Mouse (Mus musculus) cerebellum, adult 2 months (tissue): ENCODE measurements around the gene Pard3b. TPM values are rescaled to one million over a fixed set of nuclear protein-coding genes. Genes with fewer than 3 reads are reported as not detected.

Experiments
- DNase-seq, 2 experiments: peaks; one replicate each; pipeline ENCODE4 v3.0.0; 2021
- H3K27ac ChIP-seq: fragments of 200-500 bp; 2 replicates; pipeline ENCODE4 v1.5.1; 2012; ENCODE audit warnings: low read length, control low read depth, inconsistent platforms; ENCODE audit not compliant: insufficient read depth
- H3K27me3 ChIP-seq: fragments of 200-500 bp; 2 replicates; pipeline ENCODE4 v1.6.1; 2012; ENCODE audit warnings: inconsistent platforms, mild to moderate bottlenecking, low read length, moderate library complexity; ENCODE audit not compliant: control insufficient read depth, insufficient read depth
- H3K4me1 ChIP-seq: fragments of 200-500 bp; 2 replicates; pipeline ENCODE4 v1.6.1; 2011; ENCODE audit warnings: low read length; ENCODE audit not compliant: control insufficient read depth, insufficient read depth
- H3K4me3 ChIP-seq: fragments of 200-500 bp; replicated peaks from 2 replicates; pipeline ENCODE3; 2011; ENCODE audit warnings: mild to moderate bottlenecking, low read depth, low read length, control low read depth; ENCODE audit not compliant: insufficient read depth
- CTCF ChIP-seq: fragments of 200-500 bp; IDR thresholded peaks from 2 replicates; pipeline ENCODE4 v1.5.1; 2011; ENCODE audit warnings: low read depth, mild to moderate bottlenecking, control low read depth, low read length, moderate library complexity, borderline replicate concordance; ENCODE audit not compliant: insufficient read depth
- POLR2A ChIP-seq: fragments of 200-500 bp; IDR thresholded peaks from 2 replicates; pipeline ENCODE4 v1.6.1; 2011; ENCODE audit warnings: low read length, control low read depth, borderline replicate concordance; ENCODE audit not compliant: insufficient read depth
- whole genome bisulfite sequencing: fragments of 180-500 bp; shearing (Covaris S2); methylation state at CpG from one replicate; pipeline ENCODE4 v1.1.7; 2018; 5-methylcytosine and 5-hydroxymethylcytosine counted together
- polyA plus RNA-seq: library from polyadenylated mRNA; depleted of rRNA; stranded (reverse); fragments of >200 nt; gene quantifications from 2 replicates; pipeline ENCODE4 v1.2.3, GENCODE M21; 2012

Gene Pard3b
- polyA plus RNA-seq, 1 experiment = 1.3 TPM

GRCm38 (mm10) chr1:62625819-62626505 lies 987.3 kb downstream of the Pard3b start:
- DNase-seq = no peak
- WGBS = 96% methylated on average over 10 of the region's 10 CpGs

GRCm38 (mm10) chr1:62629952-62630351 lies 991.3 kb downstream of the Pard3b start:
- 44% methylated on average over 1 of the region's 1 CpGs for WGBS
- H3K4me1 ChIP-seq = no peaks in the 10 kb centered on the region
- no peak overlapping the region for H3K4me3 ChIP-seq
- no peaks in the 10 kb centered on the region for H3K27me3 ChIP-seq
- TF ChIP-seq POLR2A (no peak), CTCF (no peak)
- H3K27ac ChIP-seq = no peak overlapping the region
- no peak for DNase-seq

More at GRCm38 (mm10) chr1:62625819-62626505, 987.3 kb downstream of the Pard3b start:
- Histone ChIP-seq H3K4me1 (no peaks in the 10 kb centered on the region), H3K27me3 (no peaks in the 10 kb centered on the region), H3K4me3 (no peak overlapping the region), H3K27ac (no peak overlapping the region)
- TF ChIP-seq POLR2A (no peak), CTCF (no peak)

DNA sequence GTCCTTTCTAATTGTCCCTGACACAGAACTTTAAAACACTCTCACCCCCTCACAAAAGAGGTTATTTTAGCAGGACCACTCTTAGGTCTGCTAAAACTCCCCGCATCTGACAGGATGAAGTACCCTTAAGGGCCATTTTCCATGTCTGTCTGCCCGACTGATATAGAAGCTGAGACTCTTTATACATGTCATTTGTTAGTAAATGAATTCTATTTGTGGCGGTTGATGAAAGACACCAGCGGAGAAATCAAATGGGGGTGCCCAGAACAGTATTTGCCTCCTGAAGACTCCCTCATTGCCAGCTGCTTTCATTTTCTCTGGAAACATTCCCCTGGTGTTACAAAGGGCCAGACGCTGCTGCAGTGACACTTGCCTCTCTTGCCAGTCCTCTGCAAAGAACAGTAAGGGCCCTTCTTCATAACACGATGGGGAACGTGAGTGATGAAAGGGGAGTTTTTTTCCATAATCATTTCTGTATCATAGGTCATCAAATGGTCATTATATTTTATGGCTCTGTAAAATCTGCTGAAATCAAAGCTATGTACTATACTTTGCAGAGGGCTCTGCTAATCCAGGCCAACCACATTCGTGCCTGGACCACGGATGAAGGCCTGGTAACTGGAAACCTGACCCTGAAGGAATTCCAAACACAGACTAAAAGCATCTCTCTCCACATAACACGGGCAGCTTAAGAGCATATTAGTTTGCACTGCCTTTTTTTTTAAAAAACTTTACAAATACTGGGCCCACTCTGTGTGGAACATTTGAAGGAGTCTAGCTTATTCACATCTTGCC lies 993.1 kb downstream of the Pard3b start:
- TF ChIP-seq CTCF (no peak), POLR2A (no peak)
- H3K27ac ChIP-seq = no peak overlapping the region
- H3K4me3 ChIP-seq = no peak overlapping the region
- WGBS = 75% methylated on average over 10 of the region's 10 CpGs
- H3K27me3 ChIP-seq = no peaks in the 10 kb centered on the region
- no peaks in the 10 kb centered on the region for H3K4me1 ChIP-seq
- DNase-seq = no peak

DNA sequence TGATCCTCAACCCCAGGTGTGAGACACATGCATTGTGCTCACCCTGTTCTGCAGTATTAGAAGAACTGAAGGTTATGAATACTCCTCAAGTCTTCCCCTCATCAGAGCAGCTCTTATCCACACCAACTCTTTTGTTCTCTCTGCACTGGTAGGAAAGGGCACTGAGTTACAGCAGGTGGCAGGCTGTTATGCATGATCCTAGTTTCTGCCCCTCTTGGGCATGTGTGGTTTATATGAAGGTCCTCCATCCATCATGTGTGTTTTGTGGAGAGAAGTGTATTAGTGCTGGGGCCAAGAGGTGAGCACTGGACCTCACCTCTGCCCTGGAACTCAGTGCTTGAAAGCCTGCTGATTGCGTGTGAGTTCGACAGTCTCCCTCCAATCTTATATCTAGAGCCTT lies 994.3 kb downstream of the Pard3b start:
- 94% methylated on average over 2 of the region's 2 CpGs for WGBS
- DNase-seq = no peak
- Histone ChIP-seq H3K27ac (no peak overlapping the region), H3K27me3 (no peaks in the 10 kb centered on the region), H3K4me1 (no peaks in the 10 kb centered on the region), H3K4me3 (no peak overlapping the region)
- TF ChIP-seq POLR2A (no peak), CTCF (no peak)

GRCm38 (mm10) chr1:62635203-62635602 lies 996.6 kb downstream of the Pard3b start:
- no peak for TF ChIP-seq POLR2A
- Histone ChIP-seq H3K27ac (no peak overlapping the region), H3K27me3 (no peaks in the 10 kb centered on the region), H3K4me1 (no peaks in the 10 kb centered on the region), H3K4me3 (no peak overlapping the region)
- 83% methylated on average over 6 of the region's 6 CpGs for WGBS
- no peak for DNase-seq

DNA sequence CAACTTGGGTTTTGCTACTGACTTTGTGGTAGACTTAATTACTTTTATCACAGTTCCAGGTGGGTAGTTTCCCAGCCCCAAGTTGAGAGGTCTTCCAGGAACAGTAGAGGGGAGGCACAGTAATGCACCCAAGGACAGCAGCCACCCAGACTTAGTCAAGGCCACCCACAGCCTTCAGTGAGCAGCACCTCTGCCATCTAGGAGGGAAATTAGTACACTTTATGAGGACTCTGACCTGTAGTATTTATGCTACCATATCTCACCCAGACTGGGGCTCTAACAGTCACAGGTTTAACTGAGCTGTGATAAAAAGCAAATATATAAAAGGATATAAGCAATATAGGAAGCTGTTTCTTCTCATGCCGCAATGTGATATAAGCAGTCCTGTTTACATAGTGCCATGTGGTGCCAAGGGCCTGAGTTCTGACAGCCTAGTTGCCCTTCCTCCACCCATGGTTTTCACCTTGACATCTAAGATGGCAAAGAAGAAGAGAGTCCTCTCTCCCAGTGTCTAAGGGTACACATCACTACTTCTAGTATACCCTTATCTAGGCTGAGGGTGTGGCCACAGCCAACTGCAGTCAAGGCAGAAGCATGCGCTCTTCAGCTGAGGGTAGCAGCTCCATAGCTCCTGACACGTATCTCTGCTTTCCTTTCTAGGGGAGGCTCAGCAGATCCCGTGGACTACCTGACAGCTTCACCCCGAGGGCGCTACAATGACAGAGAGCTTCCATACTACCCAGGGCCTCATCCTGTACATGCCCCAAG lies 998.5 kb downstream of the Pard3b start:
- H3K27me3 ChIP-seq = no peaks in the 10 kb centered on the region
- H3K27ac ChIP-seq = no peak overlapping the region
- no peak for TF ChIP-seq CTCF
- no peak for TF ChIP-seq POLR2A
- WGBS = 95% methylated on average over 6 of the region's 6 CpGs
- no peak overlapping the region for H3K4me3 ChIP-seq
- DNase-seq = no peak
- no peaks in the 10 kb centered on the region for H3K4me1 ChIP-seq

GRCm38 (mm10) chr1:62639012-62639411 lies 1000.4 kb downstream of the Pard3b start:
- TF ChIP-seq CTCF (no peak), POLR2A (no peak)
- DNase-seq = no peak
- Histone ChIP-seq H3K4me1 (no peaks in the 10 kb centered on the region), H3K27me3 (no peaks in the 10 kb centered on the region), H3K27ac (no peak overlapping the region), H3K4me3 (no peak overlapping the region)
- WGBS = 78% methylated on average over 11 of the region's 11 CpGs

GRCm38 (mm10) chr1:62639440-62639839 lies 1000.8 kb downstream of the Pard3b start:
- TF ChIP-seq CTCF (no peak), POLR2A (no peak)

More at GRCm38 (mm10) chr1:62639440-62639839, 1000.8 kb downstream of the Pard3b start:
- H3K27me3 ChIP-seq = no peaks in the 10 kb centered on the region
- no peak overlapping the region for H3K4me3 ChIP-seq
- DNase-seq = no peak
- H3K4me1 ChIP-seq = no peaks in the 10 kb centered on the region
- no peak overlapping the region for H3K27ac ChIP-seq
- WGBS = 98% methylated on average over 4 of the region's 4 CpGs
